Mouse (Mus musculus) lung, postnatal 0 days (tissue): ENCODE data around the gene Gp1ba.

Source experiments
- CTCF ChIP-seq: IDR thresholded peaks from 2 replicates; pipeline ENCODE4 v1.5.1; 2016; ENCODE audit warnings: antibody characterized with exemption, mild to moderate bottlenecking
- EP300 ChIP-seq: IDR thresholded peaks from 2 replicates; pipeline ENCODE4 v1.6.1; 2016; ENCODE audit warnings: antibody characterized with exemption, mild to moderate bottlenecking, control low read depth

GRCm38 (mm10) chr11:70681897-70682581, 43.1 kb downstream of the Gp1ba start:
- TF ChIP-seq CTCF, result peak; percentile 88
- no peak for TF ChIP-seq EP300
